Mouse (Mus musculus) lung, adult 2 months (tissue): ENCODE data around the gene Atp1a1. TPM values are rescaled to one million over a fixed set of nuclear protein-coding genes. Genes with fewer than 3 reads are reported as not detected.

ENCODE experiments used
- DNase-seq: peaks from one replicate; pipeline ENCODE4 v3.0.0; 2022
- H3K4me1 ChIP-seq: fragments of 200-500 bp; 2 replicates; pipeline ENCODE4 v1.6.1; 2011; ENCODE audit warnings: low read length; ENCODE audit not compliant: control insufficient read depth, insufficient read depth
- H3K4me3 ChIP-seq: fragments of 200-500 bp; replicated peaks from 2 replicates; pipeline ENCODE3; 2011; ENCODE audit warnings: low read depth, mild to moderate bottlenecking, control low read depth, low read length; ENCODE audit errors: extremely low read depth
- CTCF ChIP-seq: fragments of 200-500 bp; IDR thresholded peaks from 2 replicates; pipeline ENCODE4 v1.5.1; 2011; ENCODE audit warnings: mild to moderate bottlenecking, low read length, control low read depth; ENCODE audit not compliant: insufficient read depth
- POLR2A ChIP-seq: fragments of 200-500 bp; IDR thresholded peaks from 2 replicates; pipeline ENCODE4 v1.6.1; 2011; ENCODE audit warnings: low read depth, mild to moderate bottlenecking, control low read depth, low read length, borderline replicate concordance; ENCODE audit errors: extremely low read depth
- WGBS: fragments of 180-500 bp; shearing (Covaris S2); methylation state at CpG from one replicate; pipeline ENCODE4 v1.1.7; 2018; 5-methylcytosine and 5-hydroxymethylcytosine counted together
- polyA plus RNA-seq: library from polyadenylated mRNA; depleted of rRNA; stranded (reverse); fragments of >200 nt; gene quantifications from 2 replicates; pipeline ENCODE4 v1.2.3, GENCODE M21; 2012

Atp1a1 gene
- polyA plus RNA-seq, 1 experiment = 267 TPM

GRCm38 (mm10) chr3:101603194-101603593, 1.3 kb downstream of the Atp1a1 start:
- Histone ChIP-seq H3K4me3 (peak overlapping the region; percentile 65), H3K4me1 (peaks cover 25% of the 10 kb centered on the region)
- no peak for DNase-seq
- 29% methylated on average over 7 of the region's 7 CpGs for WGBS
- TF ChIP-seq CTCF (no peak), POLR2A (no peak)

DNA sequence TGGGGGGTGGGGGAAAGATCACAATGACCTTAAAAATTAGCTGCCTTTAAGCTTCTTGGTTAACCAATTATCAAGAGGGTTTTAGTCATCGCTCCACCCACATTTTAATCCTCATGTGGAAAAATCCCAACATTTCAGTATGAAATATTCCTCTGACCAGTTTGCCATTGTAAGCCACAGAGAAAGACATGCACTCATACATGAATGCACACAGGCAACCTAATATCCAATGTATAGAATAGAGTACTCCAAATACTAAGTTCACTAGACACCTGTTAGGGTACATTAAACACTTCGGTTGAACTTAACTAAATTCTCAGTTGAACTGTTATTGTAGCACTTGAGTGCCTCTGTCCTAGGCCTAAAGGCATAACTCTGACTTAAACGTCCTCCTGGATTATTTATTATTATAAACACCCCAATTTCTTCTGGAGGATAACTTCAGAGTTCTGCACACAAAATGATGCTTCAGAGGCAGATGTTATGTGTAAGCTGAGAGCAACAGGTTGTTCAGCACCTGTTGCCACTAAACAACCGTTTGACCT, 1.9 kb downstream of the Atp1a1 start:
- 55% methylated on average over 4 of the region's 4 CpGs for WGBS
- peaks cover 28% of the 10 kb centered on the region for H3K4me1 ChIP-seq
- H3K4me3 ChIP-seq = no peak overlapping the region
- no peak for TF ChIP-seq POLR2A
- TF ChIP-seq CTCF = no peak
- no peak for DNase-seq

GRCm38 (mm10) chr3:101601687-101602086, 2.8 kb downstream of the Atp1a1 start:
- Histone ChIP-seq H3K4me3 (no peak overlapping the region), H3K4me1 (peaks cover 34% of the 10 kb centered on the region)
- 41% methylated on average over 4 of the region's 4 CpGs for WGBS
- TF ChIP-seq POLR2A (no peak), CTCF (no peak)
- DNase-seq = no peak

DNA sequence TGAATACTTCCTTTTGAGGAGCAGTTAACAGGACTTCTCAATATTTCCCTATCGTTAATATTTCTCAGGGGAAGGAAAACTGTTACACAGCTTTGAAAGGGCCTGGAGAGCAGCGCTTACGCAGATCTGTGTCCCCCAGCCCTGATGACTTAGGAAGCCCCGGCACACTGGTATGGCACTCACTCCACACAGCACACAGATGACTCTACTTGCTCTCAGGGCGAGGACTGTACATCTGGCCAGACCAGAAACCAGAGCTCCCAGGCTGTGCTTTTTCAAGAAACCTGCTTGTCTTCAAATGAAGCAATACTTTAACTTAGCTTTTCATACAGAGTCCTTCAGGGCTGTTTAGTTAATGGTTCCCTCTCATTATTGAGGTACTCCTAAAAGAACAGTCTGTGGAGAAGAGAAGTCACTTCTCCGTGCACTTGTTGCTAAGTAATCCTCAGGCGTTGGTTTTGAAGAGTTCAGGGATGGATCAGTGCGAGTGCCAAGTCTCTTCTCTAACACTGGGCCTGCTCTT, 3.4 kb downstream of the Atp1a1 start:
- Histone ChIP-seq H3K4me3 (no peak overlapping the region), H3K4me1 (peaks cover 40% of the 10 kb centered on the region)
- 38% methylated on average over 8 of the region's 8 CpGs for WGBS
- TF ChIP-seq POLR2A (no peak), CTCF (no peak)
- no peak for DNase-seq

DNA sequence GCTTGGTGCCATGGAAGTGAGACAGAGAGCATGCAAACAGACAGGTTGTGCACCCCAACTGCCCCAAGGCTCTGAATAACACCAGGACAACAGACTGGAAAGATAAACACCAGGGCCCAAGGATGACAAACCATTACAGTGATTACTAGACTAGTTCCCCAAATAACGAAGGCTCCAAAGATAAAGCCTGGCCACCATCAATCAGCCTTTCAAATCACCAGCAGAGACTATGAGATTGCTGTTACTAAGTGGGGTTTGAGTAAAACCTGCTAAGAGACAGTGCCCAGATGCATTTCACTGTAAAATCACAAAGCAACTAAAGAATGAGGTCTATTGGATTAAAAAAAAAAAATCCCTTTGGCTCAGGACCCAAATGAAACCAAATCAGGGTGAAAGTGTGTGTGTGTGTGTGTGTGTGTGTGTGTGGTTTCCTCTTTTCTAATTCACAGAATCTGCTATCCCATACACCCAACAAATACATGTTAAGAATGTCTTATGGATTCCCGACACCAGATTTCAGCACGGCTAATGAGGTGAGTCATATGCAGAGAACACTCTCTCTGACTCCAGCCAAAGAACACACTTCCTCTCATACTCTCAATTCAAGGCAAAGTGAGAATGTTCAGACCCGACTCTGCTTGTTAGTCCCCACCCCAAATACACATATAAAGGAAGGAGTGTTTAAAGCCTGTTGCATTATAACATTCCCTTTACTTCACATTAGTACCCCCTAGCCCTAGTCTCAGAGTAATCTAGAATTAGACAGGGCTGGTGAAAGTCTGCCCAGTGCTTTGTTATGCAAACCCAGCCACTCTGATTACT, 4.4 kb downstream of the Atp1a1 start:
- TF ChIP-seq POLR2A (no peak), CTCF (no peak)
- no peak for DNase-seq
- Histone ChIP-seq H3K4me3 (no peak overlapping the region), H3K4me1 (peaks cover 42% of the 10 kb centered on the region)
- WGBS = 12% methylated on average over 4 of the region's 4 CpGs

GRCm38 (mm10) chr3:101599191-101599919, 5.1 kb downstream of the Atp1a1 start:
- 75% methylated on average over 8 of the region's 8 CpGs for WGBS
- DNase-seq = no peak
- H3K4me1 ChIP-seq = peaks cover 42% of the 10 kb centered on the region

DNA sequence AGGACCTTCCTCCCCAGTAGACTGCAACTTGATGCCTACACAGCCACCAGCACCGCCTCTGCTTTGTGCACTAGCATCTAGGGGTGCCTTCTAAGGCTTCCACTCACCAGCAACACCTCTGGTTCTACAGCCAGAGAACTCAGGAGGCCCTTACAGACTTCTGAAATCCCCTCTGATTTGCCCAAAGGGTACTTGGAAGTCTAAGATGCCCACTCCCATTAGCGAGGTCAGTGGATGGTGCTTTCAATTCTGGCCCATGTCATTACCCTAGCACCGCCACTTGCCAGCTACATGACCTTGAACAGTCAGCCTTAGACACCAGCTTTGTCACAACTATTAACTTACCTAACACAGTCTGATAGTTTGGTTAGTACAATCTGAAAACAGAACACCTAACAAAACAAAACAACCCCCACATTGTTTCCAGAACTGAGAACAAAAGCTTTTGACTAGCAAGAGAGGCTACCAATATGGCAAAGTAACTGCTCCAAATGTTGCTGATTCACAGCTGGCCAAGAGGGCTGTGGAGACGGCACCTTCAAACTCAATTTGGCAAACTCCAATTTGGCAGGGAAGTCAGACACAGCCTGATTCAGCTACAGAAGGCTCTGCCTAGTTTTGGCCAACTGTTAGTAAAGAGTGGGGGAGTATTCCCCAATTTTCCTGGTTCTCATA, 6.1 kb downstream of the Atp1a1 start:
- no peak for TF ChIP-seq POLR2A
- Histone ChIP-seq H3K4me1 (peaks cover 42% of the 10 kb centered on the region), H3K4me3 (no peak overlapping the region)
- no peak for DNase-seq
- 65% methylated on average over 4 of the region's 4 CpGs for WGBS

More at GRCm38 (mm10) chr3:101599191-101599919, 5.1 kb downstream of the Atp1a1 start:
- TF ChIP-seq POLR2A = no peak
- no peak for TF ChIP-seq CTCF
- H3K4me3 ChIP-seq = no peak overlapping the region

DNA sequence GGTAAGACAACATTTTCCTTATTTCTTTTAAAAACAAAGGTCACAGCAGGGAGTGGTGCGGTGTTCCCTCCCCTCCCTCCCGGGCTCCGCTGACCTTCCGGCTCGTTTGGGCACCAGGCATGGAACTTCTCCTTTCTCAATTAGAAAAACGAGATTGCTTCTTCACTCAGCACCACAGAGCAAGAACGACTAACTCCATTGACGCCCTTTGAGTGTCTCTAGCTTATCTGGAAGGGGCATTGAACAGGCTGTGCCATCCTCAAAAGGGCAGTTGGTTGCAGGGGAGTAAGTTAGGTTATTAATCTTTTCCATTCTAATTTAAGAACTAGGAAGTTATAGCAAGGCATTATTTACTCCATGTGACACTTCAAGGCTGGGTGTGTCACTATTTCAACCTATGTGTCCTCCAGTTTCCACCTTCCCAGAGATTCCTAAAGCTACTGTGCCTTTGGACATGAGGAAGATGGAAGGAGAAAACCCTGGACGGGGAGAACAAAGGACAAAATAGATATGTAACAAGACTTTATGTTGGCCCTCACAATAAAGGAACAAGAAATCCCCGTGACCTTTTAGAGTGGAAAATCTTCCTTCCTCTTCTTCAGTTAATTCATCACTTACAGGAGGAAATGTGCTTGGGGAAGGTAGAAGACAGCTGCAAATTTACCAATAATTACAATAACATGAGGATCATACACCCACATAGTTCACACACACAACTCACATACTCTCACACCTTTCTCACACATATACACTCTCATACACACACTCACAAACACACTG, 7.0 kb downstream of the Atp1a1 start:
- Histone ChIP-seq H3K4me1 (peaks cover 42% of the 10 kb centered on the region), H3K4me3 (no peak overlapping the region)
- no peak for DNase-seq
- 39% methylated on average over 10 of the region's 10 CpGs for WGBS
- TF ChIP-seq CTCF = no peak
- TF ChIP-seq POLR2A = no peak
